Mouse (Mus musculus) heart, postnatal 0 days (tissue): ENCODE measurements around the gene Gna11. TPM values are rescaled to one million over a fixed set of nuclear protein-coding genes. Genes with fewer than 3 reads are reported as not detected.
A peak's percentile ranks its signal among the peaks of the same experiment; 100 is the strongest.

Source experiments
- ATAC-seq: fragments of 200-750 bp; cut with Nextera tagmentation; 2 replicates; pipeline ENCODE4 v1.8.0; 2017; ENCODE audit warnings: low read depth, moderate number of reproducible peaks, moderate library complexity; ENCODE audit not compliant: insufficient read depth
- DNase-seq: peaks from one replicate; pipeline ENCODE4 v3.0.0-alpha.2; 2016; ENCODE audit warnings: low spot score
- H3K27ac ChIP-seq: fragments of 300-500 bp; sonication (generic); 2 replicates; pipeline ENCODE4 v1.5.1; 2014; ENCODE audit warnings: low read depth, mild to moderate bottlenecking
- H3K27me3 ChIP-seq: fragments of 300-500 bp; sonication (generic); 2 replicates; pipeline ENCODE4 v1.6.1; 2014; ENCODE audit warnings: low read length, mixed read lengths; ENCODE audit not compliant: control insufficient read depth, insufficient read depth
- H3K36me3 ChIP-seq: fragments of 300-500 bp; sonication (generic); replicated peaks from 2 replicates; pipeline ENCODE4 v1.6.1; 2014; ENCODE audit warnings: low read length, mixed read lengths; ENCODE audit not compliant: control insufficient read depth, insufficient read depth
- H3K4me1 ChIP-seq: fragments of 300-500 bp; sonication (generic); 2 replicates; pipeline ENCODE4 v1.6.1; 2014; ENCODE audit warnings: antibody characterized with exemption; ENCODE audit not compliant: control insufficient read depth, insufficient read depth
- H3K4me2 ChIP-seq: fragments of 300-500 bp; sonication (generic); 2 replicates; pipeline ENCODE4 v1.6.1; 2014; ENCODE audit warnings: low read depth, mild to moderate bottlenecking, low read length, moderate library complexity
- H3K4me3 ChIP-seq: fragments of 300-500 bp; sonication (generic); 2 replicates; pipeline ENCODE4 v1.5.1; 2014; ENCODE audit warnings: low read depth, low read length
- H3K9ac ChIP-seq: fragments of 300-500 bp; sonication (generic); replicated peaks from 2 replicates; pipeline ENCODE4 v1.6.1; 2014; ENCODE audit warnings: low read depth, low read length, mixed read lengths
- H3K9me3 ChIP-seq: fragments of 300-500 bp; sonication (generic); replicated peaks from 2 replicates; pipeline ENCODE4 v1.6.1; 2016; ENCODE audit warnings: low read length; ENCODE audit not compliant: control insufficient read depth
- CTCF ChIP-seq: IDR thresholded peaks from 2 replicates; pipeline ENCODE4 v1.5.1; 2016; ENCODE audit warnings: antibody characterized with exemption, control low read depth, low read depth
- EP300 ChIP-seq: IDR thresholded peaks from 2 replicates; pipeline ENCODE4 v1.6.1; 2016; ENCODE audit warnings: antibody characterized with exemption, low read depth
- WGBS: fragments of 180-500 bp; shearing (Covaris S2); extraction: QIAGEN DNeasy Blood & Tissue Kit; methylation state at CpG from one replicate; pipeline ENCODE4 v1.1.7; 2014; 5-methylcytosine and 5-hydroxymethylcytosine counted together
- polyA plus RNA-seq: library from polyadenylated mRNA; unstranded; fragments of >200 nt; fragmentation: Nextera tagmentation; extraction: Ambion mirVana; gene quantifications from 2 replicates; pipeline ENCODE4 v1.2.1, GENCODE M21; 2015
- total RNA-seq: library from RNA; depleted of rRNA; stranded (reverse); fragments of >200 nt; gene quantifications from 2 replicates; pipeline ENCODE4 v1.2.3, GENCODE M21; 2014; ENCODE audit warnings: low replicate concordance

Gene Gna11
- total and polyA plus RNA-seq, 2 experiments from 2014 or later = 52.4 to 68.2 TPM

GRCm38 (mm10) chr10:81525017-81525694 is 19.8 kb downstream of the Gna11 start:
- DNase-seq (no peak), ATAC-seq (no peak)
- H3K9ac ChIP-seq = no peak overlapping the region
- no peaks in the 10 kb centered on the region; the same call in 1 of the 2 replicates for H3K27me3 ChIP-seq
- no peak overlapping the region for H3K4me3 ChIP-seq
- TF ChIP-seq EP300 = no peak
- TF ChIP-seq CTCF = no peak
- H3K27ac ChIP-seq = no peak overlapping the region
- H3K4me1 ChIP-seq = no peaks in the 10 kb centered on the region; the same call in 1 of the 2 replicates
- H3K4me2 ChIP-seq = no peak overlapping the region
- no peaks in the 10 kb centered on the region for H3K9me3 ChIP-seq
- peaks cover 15% of the 10 kb centered on the region for H3K36me3 ChIP-seq
- WGBS = 46% methylated on average over 12 of the region's 13 CpGs

- ATAC-seq (peak; percentile 25; the same call in 1 of the 2 replicates), DNase-seq (peak; percentile 17)
- 12% methylated on average over 9 of the region's 9 CpGs for WGBS
- no peak for TF ChIP-seq EP300
- TF ChIP-seq CTCF = no peak
- peak within 1 kb of the TSS; percentile 7; the same call in 1 of the 2 replicates for H3K4me2 ChIP-seq
- peak within 1 kb of the TSS; percentile 14; the same call in 1 of the 2 replicates for H3K4me3 ChIP-seq
- H3K9me3 ChIP-seq = no peaks in the 10 kb centered on the region
- peaks cover 5% of the 10 kb centered on the region for H3K36me3 ChIP-seq
- H3K4me1 ChIP-seq = no peaks in the 10 kb centered on the region; the same call in 1 of the 2 replicates
- H3K27me3 ChIP-seq = no peaks in the 10 kb centered on the region; the same call in 1 of the 2 replicates
- 0 out of 2 replicates have a peak within 1 kb of the TSS, but pooled peaks have one; percentile 29 for H3K9ac ChIP-seq
- H3K27ac ChIP-seq = no peak within 1 kb of the TSS
These were observed 20.9 kb downstream of the Gna11 start, which contains the start of gene Gna15 for GRCm38 (mm10) chr10:81524051-81524605. Gene Gna15, minus strand, starts transcription at chr10:81524225.

GRCm38 (mm10) chr10:81523570-81523969 is 21.4 kb downstream of the Gna11 start:
- Histone ChIP-seq H3K4me1 (no peaks in the 10 kb centered on the region; the same call in 1 of the 2 replicates), H3K9me3 (no peaks in the 10 kb centered on the region), H3K36me3 (no peaks in the 10 kb centered on the region), H3K27ac (no peak overlapping the region), H3K9ac (no peak overlapping the region), H3K27me3 (no peaks in the 10 kb centered on the region; the same call in 1 of the 2 replicates), H3K4me2 (peak overlapping the region; percentile 7; the same call in 1 of the 2 replicates), H3K4me3 (peak overlapping the region; percentile 14; the same call in 1 of the 2 replicates)
- ATAC-seq = no peak
- no peak for DNase-seq
- TF ChIP-seq EP300 (no peak), CTCF (no peak)
- WGBS = 14% methylated on average over 19 of the region's 19 CpGs

GRCm38 (mm10) chr10:81523142-81523541 is 21.8 kb downstream of the Gna11 start:
- Histone ChIP-seq H3K27ac (no peak overlapping the region), H3K36me3 (no peaks in the 10 kb centered on the region), H3K4me3 (no peak overlapping the region), H3K9me3 (no peaks in the 10 kb centered on the region), H3K9ac (no peak overlapping the region), H3K27me3 (no peaks in the 10 kb centered on the region; the same call in 1 of the 2 replicates), H3K4me2 (no peak overlapping the region), H3K4me1 (no peaks in the 10 kb centered on the region; the same call in 1 of the 2 replicates)
- no peak for TF ChIP-seq CTCF
- ATAC-seq (no peak), DNase-seq (no peak)
- 63% methylated on average over 6 of the region's 6 CpGs for WGBS

GRCm38 (mm10) chr10:81519978-81520365 is 25.0 kb downstream of the Gna11 start:
- H3K9ac ChIP-seq = no peak overlapping the region
- no peak overlapping the region for H3K4me2 ChIP-seq
- no peaks in the 10 kb centered on the region for H3K36me3 ChIP-seq
- 56% methylated on average over 3 of the region's 3 CpGs for WGBS
- no peak for ATAC-seq
- no peaks in the 10 kb centered on the region for H3K9me3 ChIP-seq
- H3K27me3 ChIP-seq = no peaks in the 10 kb centered on the region; the same call in 1 of the 2 replicates
- no peaks in the 10 kb centered on the region; the same call in 1 of the 2 replicates for H3K4me1 ChIP-seq
- H3K27ac ChIP-seq = no peak overlapping the region
- no peak overlapping the region for H3K4me3 ChIP-seq
- DNase-seq = no peak
- TF ChIP-seq CTCF (no peak), EP300 (no peak)
